Mouse (Mus musculus): ENCODE data around the gene Atg9a. TPM values are rescaled to one million over a fixed set of nuclear protein-coding genes. Genes with fewer than 3 reads are reported as not detected.
"Not testable (repeated sequence)": the region's sequence is repeated elsewhere in the genome, so short reads cannot be mapped to it uniquely, and the experiment has no call there.

Gene Atg9a
- total RNA-seq (2015), result 14.5 and 18.2 TPM in 2 replicates
- 7.2 and 9.5 TPM in 2 replicates for total RNA-seq (2017)

DNA sequence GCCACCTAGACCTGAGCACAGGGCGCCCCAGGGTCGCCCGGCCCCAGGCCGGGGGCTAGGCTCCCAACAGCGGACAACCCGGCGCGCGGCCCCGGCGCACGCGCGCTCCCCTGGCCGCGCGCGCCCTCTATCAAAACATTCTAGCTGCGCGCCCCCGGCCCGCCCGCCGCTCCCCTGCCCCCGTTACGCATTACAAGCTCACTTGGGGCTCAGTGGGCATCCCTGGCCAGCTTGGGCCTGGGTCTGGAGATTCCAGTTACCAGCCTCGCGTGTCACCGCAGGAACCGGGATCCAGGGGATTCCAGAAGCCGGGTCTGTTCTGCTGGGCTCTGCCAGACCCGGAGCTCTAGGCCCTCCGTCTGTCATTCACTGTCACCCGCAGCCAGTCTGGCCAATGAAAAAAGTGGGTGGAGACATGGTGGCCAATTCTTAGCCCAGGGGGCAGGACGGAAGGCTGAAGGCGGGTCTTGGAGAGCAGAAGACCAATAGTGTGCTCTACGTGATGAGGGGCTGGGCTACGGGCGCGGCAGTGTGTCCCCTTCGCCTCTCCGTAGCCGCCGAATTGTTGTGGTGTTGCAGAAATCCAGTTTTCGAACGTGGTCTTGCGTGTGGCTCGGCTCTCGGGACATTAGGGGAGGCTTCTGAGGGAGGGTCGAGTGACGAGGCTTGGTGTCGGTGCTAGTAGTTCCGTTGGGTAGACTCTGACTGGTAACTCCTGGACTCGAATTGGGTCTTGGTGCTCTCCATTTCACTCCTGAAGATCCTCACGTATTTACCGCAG is at the start of gene Atg9a, which contains the start of gene Ankzf1:
Gene Atg9a (minus strand): TSS at position 575 of the 781 bp plus-strand sequence.
Gene Ankzf1 (plus strand): TSS at position 530 of the 781 bp plus-strand sequence.
- ATAC-seq (replicated peaks; ENCODE audit: poor library complexity), result peak; percentile 85

DNA sequence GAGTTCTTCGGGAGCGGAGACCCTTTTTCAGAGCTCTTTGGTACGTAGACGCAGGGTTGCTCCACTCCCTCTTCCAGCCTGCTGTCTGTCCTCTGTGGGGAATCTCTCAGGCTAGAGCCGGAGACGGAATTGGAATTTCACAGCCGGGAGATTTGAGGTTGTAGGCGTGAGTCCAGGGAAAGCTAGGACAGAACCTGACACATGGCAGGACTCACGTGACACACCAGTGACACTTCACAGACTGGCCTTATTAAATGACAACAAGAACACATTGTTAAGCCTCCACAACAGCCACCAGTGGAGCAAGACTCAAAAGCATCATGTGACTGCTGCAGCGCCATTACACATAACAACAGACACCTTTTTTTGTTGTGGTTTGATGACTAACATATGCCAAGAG is 47.6 kb upstream of the Atg9a start:
- ATAC-seq (replicated peaks; ENCODE audit: poor library complexity), result no peak

DNA sequence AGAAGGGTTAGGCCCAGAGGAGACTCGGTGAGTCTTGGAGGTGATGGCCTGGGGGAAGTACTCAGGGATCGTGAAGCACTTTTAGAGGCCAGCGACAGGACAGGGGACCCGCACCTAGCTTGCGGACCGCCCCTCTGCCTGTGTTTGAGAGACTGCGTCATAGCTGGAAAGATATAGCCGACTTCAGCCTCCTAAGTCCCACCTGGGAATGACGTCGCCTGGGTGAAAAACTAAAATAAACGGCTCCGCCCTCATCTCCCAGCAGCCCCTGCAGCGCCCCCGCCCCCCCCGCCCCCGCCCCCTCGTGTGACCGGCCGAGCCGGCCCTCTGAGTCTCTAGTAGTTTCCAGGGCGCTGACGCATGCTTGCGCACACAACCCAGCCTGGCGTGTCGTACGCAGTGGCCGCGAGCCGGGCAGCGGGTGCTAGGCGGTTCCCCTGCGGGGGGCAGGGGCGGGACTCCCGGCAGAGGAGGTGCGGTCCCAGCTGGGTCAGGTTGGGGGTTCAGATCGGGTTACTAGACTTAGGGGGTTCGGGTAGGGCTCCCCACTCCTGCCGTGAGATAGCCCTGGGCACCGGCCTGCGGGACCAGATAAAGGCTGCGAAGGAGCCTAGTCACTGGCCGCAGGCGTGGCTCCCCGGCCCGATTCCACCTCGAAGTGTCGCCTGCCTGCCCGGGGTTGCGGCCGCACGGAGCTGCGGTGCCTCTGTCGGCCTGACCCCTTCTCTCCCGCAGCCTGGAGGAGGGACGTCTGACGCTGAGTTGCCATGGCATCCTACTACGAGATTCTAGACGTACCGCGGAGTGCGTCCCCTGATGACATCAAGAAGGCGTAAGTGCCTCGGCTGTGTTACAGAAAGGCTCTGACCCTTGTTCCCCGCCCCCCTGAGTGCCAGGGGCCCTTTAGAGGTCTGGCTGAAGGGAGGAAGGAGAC is 44.4 kb upstream of the Atg9a start, which contains the start of gene Dnajb2:
Gene Dnajb2 (plus strand): TSS at position 290 of the 934 bp plus-strand sequence.
- peak; percentile 69 for ATAC-seq (replicated peaks; ENCODE audit: poor library complexity)

DNA sequence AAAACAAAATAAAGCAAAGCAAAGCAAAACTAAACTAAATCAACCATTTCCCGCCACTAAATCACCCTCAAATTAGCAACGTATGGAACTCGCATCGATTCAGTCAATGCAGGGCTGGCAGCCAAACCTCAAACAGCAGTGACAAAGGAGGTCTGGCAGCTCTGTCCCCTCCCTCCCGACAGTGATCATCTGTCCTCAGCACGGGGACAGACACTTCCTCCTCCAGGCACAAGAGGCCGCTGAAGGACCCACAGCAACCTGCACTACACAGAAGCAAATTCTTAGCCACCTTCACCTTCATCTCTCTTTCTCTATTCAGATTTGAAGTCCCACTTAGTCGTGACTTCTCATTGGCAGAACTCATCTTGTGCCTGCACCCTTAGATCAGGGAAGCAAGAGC is 42.6 kb upstream of the Atg9a start:
- ATAC-seq (replicated peaks; ENCODE audit: poor library complexity), result peak; percentile 79

DNA sequence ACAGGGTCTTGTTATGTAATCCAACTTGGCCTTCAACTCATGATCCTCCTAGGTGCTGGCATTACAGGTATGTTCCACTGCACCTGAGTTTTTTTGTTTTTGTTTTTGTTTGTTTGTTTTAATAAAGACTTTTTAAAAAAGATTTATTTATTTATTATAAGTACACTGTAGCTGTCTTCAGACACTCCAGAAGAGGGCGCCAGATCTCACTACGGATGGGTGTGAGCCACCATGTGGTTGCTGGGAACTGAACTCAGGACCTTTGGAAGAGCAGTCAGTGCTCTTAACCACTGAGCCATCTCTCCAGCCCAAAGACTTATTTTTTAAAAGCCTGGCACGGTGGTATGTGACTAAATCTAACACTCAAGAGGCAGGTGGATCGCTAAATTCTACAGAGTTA is 40.5 kb upstream of the Atg9a start:
- not testable (repeated sequence) for ATAC-seq (replicated peaks; ENCODE audit: poor library complexity)

DNA sequence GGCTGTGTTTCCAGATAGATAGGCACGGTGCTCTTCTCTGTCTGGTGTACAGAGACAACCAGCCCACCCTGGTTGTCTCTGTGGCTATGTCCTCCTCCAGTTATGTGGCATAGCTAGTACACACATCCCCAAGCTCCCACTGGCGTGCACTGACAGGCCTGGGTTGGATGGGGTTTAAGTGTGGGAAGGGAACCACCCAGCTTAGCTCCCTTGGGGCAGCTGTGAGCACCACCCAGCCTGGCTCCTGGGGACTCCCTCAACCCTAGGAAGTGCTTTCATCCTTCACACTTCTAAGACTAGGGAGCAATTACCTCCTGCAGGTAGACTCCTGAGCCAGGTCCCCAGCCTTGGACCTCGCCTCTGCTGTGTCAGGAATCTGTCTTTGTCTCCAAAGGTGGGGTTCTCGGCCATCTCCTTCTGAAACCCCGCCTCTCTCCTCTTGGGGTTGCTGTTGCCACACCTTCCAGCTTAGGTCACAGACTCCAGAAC is 39.7 kb upstream of the Atg9a start, which contains the start of gene A630095N17Rik:
Gene A630095N17Rik (minus strand): TSS at position 439 of the 489 bp plus-strand sequence.
- no peak for ATAC-seq (replicated peaks; ENCODE audit: poor library complexity)

DNA sequence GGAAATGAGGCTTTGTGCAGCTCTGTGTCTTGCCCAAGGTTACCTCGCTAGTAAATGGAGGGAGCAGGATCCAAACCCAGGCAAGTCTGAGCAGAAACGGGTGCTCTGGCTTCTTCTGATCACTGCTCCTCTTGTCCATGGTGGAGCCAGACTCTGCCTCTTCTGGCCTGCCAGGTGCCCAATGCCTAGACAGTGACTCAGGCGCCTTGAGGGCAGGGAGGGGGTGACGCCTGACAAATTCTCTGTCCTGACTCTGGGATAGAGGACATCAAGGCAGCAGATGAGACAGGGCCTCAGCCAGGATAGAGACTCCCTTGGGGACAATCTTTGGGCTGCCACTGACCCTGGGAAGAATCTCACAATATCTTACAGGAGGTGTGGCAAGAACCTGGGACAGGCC is 39.2 kb upstream of the Atg9a start:
- ATAC-seq (replicated peaks; ENCODE audit: poor library complexity), result no peak

DNA sequence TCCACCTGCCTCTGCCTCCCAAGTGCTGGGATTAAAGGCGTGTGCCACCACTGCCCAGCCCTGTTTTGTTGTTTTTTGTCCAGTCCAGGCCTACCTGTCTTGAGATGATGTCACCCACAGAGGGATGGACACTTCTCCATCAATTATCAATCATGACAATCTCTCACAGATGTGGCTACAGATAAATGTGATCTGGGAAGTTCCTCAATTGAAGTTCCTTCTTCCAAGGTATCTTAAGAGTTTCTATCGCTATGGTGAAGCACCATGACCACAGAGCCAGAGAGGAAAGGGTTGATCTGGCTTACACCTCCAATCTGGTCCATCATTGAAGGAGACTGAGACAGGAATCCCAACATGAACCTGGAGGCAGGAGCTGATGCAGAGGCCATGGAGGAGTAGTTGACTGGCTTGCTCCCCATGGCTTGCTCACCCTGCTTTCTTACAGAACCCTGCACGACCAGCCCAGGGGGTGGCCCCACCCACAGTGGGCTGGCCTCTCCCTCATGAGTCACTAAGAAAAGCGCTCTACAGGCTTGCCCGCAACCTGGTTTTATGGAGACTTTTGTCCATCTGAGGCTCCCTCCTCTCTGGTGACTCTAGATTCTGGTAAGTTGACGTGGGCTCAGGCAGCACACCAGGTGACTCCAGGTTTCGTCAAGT is 38.5 kb upstream of the Atg9a start:
- no peak for ATAC-seq (replicated peaks; ENCODE audit: poor library complexity)

DNA sequence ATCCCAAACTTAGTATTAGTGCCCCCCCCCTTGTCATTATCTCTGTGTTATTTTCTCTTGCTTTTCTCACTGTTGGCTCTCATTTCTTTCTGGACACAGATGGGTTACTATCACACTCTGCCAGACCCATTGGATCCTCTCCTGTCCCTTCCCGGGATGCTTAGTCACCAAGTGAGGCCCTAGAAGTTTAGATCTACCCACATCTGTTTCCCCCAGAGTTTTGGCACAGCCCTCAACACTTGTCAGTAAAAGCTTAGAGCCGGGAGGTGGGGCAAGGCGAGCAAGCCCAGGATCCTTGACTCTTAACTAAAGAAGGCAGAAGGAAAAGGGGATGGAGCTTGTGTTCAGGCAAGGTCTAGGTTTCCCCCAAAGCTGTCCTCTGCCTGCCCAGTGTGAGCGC is 37.2 kb upstream of the Atg9a start:
- ATAC-seq (replicated peaks; ENCODE audit: poor library complexity), result peak; percentile 79

DNA sequence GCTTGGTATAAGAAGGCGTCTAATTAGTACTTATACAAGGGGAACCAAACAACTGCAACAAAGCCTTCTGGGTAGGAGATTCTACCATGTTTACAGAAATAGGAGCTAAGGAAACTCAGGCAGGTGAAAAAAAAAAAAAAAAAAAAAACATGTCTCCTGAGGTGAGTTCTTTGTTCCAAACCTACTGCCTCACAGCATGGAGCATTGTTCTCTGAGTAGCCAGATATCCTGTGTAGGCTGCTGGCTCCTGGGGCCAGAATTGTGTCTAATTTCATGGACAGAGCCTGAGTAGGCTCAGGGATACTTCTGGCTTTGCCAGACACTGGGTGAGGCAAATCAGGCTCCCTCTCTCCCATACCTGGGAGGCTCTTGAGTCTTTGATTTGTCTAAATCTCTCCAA is 35.7 kb upstream of the Atg9a start:
- no peak for ATAC-seq (replicated peaks; ENCODE audit: poor library complexity)

DNA sequence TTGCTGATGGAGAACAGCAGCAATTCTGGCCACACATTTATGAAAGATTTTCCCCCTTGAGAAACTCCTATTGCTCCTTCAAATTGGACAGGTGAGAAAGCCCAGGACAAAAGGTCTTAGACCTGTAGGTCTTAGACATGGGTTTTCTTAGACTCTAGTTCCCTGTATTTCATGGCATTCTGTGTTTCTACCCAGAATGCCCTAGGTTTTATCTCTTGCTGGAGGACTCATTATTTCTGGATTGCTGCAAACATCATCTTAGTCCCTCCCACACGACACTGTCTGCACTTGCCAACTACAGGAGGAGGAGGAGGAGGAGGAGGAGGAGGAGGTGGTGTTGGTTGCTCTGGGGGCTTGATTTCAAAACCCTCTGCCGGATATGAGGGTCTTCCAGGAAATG is 34.1 kb upstream of the Atg9a start:
- no peak for ATAC-seq (replicated peaks; ENCODE audit: poor library complexity)

DNA sequence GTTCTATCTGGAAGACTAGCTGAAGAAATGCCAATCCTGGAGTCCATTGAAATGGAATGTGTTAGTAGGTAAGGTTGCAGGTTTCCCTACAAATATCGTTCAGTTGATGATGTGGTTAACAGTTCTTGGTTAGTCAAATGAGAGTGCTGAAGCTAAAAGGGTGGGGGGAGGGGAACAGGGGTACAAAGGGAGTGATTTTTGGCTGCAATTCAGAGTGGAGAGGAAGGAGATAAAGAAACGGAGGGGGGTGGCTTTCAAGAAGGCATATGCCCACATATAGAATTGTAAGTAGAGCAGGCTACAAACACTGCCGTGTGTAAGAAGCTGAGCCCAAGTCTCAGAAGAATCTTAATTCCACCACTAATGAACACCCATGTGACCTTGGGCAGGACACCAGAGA is 33.5 kb upstream of the Atg9a start:
- no peak for ATAC-seq (replicated peaks; ENCODE audit: poor library complexity)

DNA sequence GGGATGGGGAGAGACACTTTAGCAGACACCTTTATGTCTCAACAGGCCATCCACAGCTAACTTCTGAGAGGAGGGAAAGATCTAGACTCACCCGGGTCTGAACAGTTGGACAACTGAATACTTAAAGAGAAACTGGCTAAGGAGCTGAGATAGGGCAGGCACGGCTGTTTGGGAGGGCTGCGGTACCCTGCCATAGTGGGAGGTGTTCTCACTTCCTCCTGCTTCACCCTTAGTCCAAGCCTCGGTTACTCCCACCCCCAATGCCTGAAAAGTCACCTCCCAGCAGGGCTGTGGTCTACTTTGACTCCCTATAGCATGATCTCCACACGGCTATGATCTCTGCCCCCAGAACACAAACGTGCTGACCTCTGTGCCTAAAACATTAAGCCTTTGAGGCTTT is 31.5 kb upstream of the Atg9a start:
- peak; percentile 45 for ATAC-seq (replicated peaks; ENCODE audit: poor library complexity)

DNA sequence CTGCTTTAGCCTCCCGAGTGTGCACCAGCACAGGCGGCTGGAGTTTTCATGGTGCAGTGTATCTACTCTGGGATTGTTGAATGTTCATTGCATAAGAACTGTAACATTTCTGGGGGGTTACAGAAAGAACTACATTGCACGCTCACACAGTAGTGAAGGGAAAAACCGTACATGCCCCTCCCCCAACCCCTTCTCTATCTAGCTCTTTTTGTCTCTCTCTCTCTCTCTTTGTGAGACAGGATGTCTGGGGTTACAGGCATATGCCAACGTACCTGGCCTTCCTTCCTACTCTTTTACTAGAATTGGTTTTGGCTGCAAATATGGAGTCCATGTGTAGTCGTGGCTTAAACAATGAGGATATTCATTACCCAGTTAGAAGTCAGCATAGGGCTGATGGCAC is 30.9 kb upstream of the Atg9a start:
- ATAC-seq (replicated peaks; ENCODE audit: poor library complexity), result no peak

DNA sequence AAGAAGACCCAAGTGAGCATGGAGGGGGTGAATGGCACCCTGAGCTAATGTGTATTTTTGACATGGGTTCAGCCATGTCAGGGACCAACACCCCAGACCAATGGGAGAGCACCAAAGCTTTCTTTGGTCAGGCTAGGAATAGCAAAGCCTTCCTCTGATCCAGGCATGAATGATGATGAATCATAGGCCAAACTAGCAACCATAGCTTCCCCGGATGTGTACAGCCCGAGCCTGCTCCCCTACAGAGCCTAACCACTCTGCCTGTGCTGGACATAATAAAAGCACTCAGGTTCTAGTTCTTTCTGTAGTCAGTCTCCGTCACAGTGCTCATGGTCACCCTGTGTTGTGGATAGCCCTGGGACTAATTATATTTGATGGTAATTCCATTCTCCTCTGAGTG is 29.5 kb upstream of the Atg9a start:
- no peak for ATAC-seq (replicated peaks; ENCODE audit: poor library complexity)

DNA sequence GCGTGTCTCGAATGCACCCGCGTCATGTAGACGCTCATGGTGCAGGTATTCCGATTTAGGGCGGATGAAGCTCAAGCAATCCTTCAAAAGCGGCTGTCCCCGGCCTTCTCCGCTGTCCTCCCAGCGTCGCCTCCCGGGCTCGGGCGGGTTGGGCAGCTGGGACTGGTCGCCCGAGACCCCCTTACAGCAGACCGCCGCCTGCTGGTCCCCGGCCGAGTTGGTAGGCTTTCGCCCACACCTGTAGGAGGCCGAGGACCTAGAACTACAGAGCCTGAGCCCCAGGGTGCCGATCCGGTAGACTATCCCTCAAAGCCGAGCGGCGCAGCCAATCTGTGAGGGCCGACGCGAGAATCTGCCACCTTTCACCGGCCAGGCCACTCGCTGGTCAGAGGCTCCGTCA is 27.5 kb upstream of the Atg9a start, which contains the start of gene Tuba4a:
Gene Tuba4a (minus strand): TSS at position 335 of the 400 bp plus-strand sequence.
- ATAC-seq (replicated peaks; ENCODE audit: poor library complexity), result no peak

DNA sequence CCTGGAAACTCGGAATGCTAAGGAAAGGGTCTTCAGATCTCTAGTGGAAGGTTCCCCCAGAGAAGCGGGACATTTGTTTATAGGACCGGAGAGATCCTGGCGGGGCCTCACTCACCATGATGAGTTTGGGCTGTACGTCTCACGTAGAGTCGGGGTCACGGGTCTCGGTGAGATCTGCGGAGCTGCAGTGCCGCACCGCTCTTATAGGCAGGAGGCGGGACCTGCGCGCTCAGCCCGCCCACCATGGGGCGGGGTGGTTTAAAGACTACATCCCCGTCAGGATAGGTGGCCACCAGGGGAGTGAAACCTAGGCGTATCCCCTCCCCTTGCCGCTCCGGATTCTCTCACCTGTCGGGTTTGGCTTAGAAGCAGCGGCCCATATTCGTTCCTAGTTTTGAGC is 27.1 kb upstream of the Atg9a start:
- ATAC-seq (replicated peaks; ENCODE audit: poor library complexity), result peak; percentile 67

DNA sequence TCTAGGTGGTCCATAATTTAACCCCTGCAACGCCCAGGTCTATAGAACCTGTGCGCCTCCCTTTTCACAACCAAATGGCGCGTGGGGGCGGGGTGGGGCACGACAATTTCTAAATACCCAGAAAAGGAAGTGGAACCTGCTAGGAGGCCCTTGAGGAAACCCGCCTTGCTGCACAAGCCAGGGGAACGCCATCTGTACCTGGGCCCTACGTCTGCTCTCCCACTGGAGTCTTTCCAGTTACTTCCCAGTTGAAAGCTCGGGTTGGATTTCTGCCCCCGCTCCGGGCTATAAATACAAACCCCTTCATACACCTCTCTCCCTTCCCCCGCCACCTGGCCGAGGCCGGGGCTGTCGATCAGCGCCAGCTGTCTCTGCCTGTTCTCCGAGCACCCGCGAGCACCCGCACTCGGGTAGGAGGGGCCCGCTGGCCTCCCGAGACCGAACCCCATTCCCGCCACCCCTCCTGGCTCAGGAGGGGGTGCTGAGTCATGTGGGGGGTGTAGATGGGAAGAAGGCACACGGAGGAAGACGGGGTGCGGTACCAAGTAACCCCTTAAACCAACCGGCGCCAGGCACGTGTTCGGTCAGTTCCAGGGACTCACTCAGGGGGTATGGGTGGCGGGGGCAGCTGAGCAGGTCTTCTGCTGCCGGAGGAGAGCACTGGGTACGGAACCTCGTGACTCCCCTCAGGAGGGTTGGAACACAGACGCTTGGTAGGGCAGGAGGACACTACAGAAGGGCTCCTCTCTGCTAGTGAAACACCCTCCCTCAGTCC is 26.4 kb upstream of the Atg9a start:
- ATAC-seq (replicated peaks; ENCODE audit: poor library complexity), result peak; percentile 30

DNA sequence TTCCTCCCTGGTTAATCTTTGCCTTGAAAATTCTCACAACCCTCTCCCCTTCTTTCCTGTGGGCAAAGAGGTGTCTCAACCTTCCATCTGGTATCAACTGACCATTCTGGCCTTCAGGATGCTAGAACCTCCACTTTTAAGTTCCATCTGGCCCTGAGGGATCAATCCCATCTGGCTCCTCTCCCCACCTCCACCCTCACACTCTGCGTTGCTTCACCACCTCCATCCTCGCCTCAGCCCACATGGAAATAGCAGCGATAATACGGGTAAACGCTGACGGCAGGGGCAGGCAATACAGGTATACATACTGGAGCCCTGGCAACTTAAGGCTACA is 25.9 kb upstream of the Atg9a start:
- no peak for ATAC-seq (replicated peaks; ENCODE audit: poor library complexity)
